Mouse (Mus musculus): Measurements from ENCODE around the gene Cpne8. TPM values are rescaled to one million over a fixed set of nuclear protein-coding genes. Genes with fewer than 3 reads are reported as not detected.
"Not testable (repeated sequence)": the region's sequence is repeated elsewhere in the genome, so short reads cannot be mapped to it uniquely, and the experiment has no call there.

The Cpne8 gene
- total RNA-seq, 2 experiments from 2014 or later: 10.0 to 10.5 TPM

DNA sequence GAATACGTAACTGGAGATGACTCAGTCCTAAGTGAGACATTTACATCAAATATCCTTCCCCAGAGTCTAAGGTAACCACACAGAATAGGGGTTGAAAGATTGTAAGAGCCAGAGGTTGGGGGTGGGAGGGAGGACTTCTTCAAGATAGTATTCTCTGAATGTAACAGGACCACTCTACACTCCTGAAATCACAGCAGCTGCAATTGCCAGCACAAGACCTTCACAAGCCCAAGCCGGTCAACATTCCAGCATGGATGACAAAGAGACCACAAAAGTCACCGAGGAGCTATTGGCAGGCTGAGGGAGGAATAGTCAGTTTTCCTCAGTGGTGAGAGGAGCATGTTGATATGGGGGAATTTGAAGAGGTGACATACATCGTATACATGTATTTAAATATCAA is 166.5 kb downstream of the Cpne8 start:
- DNase-seq: no peak
- intact Hi-C loops (cut with DNase I): no loop called here

DNA sequence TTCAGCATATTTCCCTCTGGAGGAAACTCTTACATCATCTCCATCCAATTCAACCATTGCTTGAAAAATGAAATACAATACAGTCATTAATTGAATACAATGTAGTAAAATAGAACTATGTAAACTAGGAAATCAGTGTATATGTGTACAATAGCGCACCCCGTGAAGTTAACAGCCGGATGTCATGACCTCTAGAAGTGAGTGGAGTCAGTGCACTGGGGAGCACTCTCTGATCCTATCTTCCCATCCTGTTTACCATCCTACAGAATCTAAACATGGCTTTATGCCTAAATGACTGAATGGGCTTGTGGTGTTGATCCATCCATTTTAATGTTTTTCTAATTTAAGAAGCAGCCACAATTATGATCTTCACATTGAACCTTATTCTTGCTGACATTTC is 182.2 kb downstream of the Cpne8 start:
- intact Hi-C loops (cut with DNase I): no loop called here

DNA sequence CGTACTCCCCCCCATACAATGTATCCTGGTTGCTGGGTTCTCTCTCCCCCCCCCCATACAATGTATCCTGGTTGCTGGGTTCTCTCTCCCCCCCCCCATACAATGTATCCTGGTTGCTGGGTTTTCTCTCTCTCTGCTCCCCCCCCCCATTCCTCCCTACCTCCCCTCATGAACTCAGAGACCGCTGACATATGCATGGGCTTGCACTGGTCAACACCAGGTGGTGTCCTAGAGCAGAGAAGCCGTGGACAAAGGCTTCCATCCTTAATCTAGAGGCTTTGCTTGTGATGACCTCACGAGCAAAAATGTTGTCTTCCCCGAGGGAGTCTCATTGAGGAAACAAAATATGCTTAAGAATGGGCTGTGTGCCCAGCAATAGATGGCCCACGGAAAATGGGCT is 187.7 kb downstream of the Cpne8 start:
- intact Hi-C loops (cut with DNase I): no loop called here
- DNase-seq: peak; percentile 2

More for the DNA sequence above, 182.2 kb downstream of the Cpne8 start:
- DNase-seq: no peak

DNA sequence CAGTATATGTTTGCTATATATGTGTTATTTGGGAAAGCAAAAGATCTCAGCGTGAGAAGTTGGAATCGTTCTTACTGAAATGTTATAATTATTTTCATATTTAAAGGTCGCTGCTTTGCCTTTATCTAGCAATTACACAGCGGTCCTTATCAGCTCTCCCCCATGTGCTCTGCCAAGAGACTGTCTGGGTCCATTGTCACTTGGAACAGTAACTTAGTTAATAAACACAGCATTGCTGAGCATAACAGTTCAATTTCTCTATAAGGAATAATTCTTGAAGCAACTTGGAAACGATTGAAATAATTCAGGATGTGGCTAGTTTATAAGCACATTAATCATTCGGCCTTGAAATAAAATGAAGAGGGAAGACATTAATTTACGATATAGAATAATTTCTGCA is 189.0 kb downstream of the Cpne8 start:
- intact Hi-C loops (cut with DNase I): no loop called here
- DNase-seq: no peak

DNA sequence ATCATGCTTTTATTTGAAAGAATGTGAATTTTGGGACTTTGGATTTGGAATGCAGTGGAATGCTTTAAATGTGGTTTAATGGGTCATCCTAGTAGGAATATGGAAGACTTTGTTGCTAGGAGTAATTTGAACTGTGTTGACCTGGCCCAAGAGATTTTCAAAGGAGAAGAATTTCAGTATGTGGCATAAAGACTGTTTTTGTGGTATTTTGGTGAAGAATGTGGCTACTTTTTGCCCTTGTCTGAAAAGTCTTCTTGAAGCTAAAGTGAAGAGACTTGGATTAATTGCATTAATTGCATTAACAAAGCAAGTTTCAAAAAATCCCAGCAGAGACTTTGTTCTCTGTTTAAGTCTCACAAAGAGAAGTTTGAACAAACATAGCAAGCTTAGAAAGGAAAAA is 208.7 kb downstream of the Cpne8 start:
- intact Hi-C loops (cut with DNase I); DNase-seq: not testable (repeated sequence)

DNA sequence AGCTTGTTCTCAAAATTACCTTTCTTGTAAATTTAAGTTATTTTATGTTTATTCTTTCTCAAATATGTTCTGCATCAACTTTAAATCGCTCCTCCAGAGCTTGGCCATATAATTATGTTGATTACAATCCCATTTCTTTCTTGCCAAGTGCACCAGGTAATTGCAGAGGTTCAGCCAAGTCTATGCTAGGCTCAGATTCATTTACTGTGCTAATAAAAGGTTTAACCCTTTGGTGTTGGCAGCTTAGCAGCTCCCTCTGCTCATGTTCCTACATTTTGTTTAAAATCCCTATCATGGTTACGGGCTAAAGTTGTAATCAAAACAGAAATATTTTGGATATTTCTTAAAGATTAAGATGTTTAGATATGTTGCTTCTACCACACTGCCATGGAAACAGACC is 216.0 kb downstream of the Cpne8 start:
- DNase-seq: no peak

DNA sequence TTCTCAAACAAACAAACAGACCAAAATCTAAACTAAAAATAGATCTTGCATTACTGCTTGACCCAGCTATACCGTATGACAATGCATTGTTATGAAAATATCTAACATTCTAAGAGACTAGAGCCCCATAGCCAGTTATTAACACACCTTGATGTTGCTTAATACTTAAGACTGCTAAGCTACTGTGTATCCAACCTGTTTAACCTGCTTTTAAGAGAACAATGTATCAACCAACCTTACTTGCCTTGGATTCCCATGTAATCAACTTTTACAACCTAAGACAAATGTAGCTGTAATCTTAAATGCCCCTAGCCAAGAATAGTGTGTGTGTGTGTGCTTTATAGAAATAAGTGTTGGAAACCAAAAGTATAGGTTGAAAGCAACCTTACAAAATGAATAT is 233.2 kb downstream of the Cpne8 start:
- intact Hi-C loops (cut with DNase I): no loop called here
- DNase-seq: no peak

More for the DNA sequence above, 216.0 kb downstream of the Cpne8 start:
- intact Hi-C loops (cut with DNase I): no loop called here
